Mouse (Mus musculus) CD4-positive, CD25-positive, alpha-beta regulatory T cell, adult 4 months (primary cell): ENCODE results near the gene Rtl5. TPM values are rescaled to one million over a fixed set of nuclear protein-coding genes. Genes with fewer than 3 reads are reported as not detected.

ENCODE experiments used
- ATAC-seq: one replicate; pipeline ENCODE4 v1.8.0; 2017
- polyA plus RNA-seq, 2 experiments: library from polyadenylated mRNA; unstranded; fragments of 100-300 nt; shearing (Covaris generic); gene quantifications; one replicate each; pipeline ENCODE4 v1.2.1; 2017

Gene Rtl5
- polyA plus RNA-seq, 2 experiments from 2014 or later: 0.50 to 2.3 TPM

DNA sequence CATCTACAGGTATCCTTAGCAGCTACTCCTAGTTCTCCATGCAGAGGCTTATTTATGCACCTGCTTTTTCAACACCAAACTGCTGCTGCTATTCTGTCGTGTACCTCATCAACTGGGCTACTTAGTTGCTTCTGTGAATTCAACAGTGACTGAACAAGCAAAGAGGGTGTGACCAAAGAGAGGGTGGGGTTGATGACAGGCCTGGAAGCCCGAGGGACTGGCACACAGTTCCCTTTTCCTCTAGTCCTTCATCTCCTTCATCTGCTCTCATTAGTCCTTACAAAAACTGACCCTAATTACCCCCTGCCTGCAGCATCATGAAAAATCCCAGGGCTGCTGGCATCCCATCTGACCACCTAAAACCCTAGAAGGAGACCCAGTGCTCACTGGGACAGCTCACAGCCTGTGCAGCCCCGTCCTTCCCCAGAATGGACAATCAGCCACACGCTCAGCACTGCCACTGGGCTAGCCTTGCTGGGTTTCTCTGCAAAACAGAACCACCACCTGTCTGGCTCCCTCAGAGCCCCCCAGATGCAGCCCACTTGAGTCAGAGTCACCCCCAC, 5.8 kb downstream of the Rtl5 start:
- ATAC-seq: no peak

DNA sequence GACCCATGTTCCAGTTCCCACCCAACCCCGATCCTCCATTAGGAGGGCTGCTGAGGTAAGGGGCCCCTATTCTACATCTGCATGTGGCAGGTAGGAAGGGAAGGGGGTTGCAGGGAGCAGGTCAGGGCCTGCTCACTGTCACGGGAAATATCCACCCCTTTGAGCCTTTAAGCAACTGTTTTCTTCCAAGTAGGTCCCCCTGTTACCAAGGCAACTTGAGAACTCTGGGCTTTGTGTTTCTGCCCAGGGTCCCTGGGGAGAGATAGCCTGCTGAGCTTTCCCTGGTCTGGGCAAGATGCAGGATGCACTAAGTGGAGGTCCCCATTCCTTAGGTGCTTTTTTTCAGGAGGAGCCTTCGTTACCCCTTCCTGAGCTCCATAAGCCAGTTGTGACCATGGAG, 7.0 kb downstream of the Rtl5 start:
- ATAC-seq: no peak

DNA sequence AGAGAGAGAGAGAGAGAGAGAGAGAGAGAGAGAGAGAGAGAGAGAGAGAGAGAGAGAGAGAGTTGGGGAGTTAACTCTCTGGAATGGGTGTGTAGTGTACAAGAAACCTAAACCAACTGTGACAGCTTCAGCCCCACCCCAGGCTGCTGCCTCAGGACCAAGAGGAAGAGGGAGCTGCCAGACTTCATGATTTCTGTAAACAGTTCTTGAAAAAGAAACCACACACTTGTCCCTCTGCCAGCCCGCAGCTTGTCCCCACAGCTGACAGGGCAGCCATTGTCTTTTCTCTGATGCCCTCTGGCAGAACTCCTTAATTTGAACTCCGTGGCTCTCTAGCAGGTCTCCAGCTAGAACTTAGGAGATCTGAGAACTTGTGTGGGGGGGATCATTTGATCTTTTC, 10.2 kb downstream of the Rtl5 start:
- ATAC-seq: peak; percentile 34

DNA sequence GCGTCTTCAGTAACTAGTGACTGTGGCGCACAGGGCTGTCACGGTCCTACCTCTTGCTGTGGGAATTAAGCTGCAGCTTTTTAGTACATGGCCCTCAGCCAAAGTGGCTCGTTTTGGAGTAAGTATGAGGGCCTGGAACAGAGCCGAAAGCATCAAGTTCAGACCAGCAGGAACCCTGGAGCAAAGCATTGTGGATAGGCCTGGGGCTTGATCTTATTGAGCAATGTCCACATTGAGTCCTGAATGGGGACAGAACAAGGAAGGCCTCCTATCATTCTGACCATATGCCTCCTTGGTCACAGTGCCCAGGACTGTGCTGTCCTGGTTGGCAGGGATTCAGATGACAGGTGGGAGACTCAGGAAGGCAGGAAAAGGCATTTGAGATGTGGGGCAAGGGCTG, 10.9 kb downstream of the Rtl5 start:
- no peak for ATAC-seq

DNA sequence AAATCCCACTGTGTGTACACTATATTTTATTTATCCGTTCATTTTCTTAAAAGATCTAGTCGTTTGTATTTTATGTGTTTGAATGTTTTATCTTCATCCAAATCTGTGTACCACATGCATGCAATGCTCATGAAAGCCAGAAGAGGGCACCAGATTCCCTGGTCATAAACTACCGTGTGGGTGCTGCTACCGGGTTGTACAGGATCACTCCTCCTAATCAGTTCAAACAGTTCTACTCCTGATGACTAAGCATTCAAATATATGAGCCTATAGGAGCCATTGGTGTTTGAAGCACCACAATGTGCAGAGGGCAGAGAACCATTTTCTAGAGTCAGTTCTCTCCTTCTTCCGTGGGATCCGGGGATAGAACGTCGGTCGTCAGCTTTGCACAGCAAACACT, 11.7 kb downstream of the Rtl5 start:
- ATAC-seq: peak; percentile 68

DNA sequence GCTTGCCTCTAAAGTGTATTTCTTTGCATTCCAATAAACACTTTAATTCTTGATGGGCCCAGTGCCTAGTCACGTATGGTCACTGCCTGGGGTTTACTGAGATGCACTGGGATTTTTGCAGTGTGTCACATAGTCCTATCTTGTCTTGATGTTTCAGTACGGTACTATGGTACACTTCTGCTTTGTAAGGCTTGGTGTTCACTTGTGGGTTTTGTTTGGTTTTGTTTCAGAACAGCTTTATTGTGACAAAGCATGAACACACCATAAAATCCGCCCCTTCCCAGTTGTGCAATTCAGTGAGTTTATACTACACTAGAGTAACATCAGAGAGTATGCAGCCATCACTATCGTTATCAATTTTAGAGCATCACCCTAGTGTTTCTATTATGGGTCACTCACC, 17.1 kb downstream of the Rtl5 start:
- ATAC-seq: no peak

DNA sequence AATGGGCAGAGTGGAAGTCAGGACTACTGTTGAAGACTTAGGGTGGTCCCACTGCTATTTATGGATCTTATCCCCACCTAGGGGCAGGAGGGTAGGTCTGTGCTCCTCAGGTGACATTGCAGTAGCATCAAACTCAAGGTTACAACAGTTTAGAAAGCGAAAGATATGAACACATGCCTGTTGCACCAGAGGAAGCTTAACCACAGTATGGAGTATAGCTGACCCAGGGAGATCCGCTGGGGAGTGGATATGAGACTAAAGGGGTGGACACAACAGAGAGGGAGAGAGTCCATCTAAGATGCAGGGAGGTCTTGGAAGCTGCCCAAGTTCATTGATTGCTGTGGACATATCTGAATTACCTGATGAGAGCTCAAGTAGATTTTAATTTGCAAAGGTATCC, 17.7 kb downstream of the Rtl5 start:
- no peak for ATAC-seq

DNA sequence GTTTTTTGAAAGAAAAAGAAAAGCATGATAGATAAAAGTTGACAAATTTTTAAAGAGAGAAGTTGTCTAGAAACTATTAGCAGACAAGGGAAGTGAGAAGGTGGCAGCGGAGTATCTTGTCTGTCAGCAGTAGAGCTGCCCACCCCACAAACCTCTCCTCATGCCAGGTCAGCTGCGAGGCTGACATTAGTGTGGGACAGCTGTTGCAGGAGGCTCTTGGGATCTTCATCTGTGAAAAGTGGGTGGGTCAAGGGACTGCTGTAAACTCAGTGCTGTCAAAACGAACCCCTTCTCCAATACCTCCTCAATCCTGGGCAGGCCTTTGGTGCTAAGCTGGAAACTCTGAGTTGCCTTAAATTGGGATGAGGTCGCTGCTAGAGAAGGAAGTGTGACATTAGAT, 19.9 kb downstream of the Rtl5 start:
- ATAC-seq: no peak

DNA sequence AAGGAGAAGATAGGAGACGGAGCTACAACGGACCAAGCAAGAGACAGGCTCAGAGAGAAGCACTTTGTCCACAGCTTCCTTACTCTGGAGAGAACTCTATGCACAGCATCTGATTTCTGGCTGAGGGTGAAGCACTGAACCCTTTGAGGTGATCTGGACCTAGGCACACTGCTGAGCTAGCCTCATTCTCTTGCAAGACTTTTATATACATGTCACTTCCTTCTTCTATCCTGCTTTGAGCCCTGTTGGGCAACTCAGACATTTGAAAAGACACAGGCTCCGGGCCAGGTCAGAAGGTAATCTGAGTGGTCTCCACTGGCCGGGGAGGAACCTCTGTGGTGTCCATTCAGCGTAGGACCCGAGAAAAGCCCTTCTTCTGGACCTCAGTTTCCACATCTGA, 20.6 kb downstream of the Rtl5 start:
- no peak for ATAC-seq

DNA sequence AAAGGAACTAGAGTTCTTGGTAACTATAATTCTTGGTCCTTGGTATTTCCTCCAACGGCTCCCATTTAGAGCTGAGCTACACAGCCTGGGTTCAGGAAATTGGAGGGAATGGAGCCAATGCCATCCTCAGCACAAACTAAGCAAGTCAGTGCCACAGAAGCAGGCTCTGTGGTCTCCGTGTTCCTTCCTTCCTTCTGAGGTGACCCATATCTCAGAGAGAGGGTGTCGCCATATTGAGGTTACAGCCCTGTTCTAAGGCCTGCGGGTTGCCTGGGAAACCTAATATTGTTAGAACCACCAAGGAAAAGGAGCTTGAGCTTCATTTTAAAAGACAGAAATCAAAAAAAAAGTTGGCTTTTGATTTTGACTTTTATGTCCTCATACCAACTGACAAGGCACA, 28.7 kb downstream of the Rtl5 start:
- ATAC-seq: peak; percentile 49

DNA sequence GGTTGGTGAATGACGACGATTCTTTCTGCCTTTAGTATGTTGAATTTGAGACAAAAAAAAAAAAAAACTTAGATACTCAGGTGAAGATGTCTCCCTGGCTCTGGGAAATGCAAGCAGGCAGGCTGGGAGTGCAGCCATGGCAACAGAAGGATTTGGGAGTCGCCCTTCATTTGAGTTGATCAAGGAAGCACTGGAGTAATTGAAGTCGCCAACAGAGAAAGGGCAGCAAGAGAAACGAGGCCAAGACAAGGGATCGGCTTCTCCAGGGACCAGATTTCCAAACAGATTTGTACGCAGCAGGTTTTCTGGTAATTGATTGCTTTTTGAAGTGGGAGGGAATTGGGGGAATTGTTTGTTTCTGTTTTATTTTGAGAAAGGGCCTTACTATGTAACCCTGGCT, 29.5 kb downstream of the Rtl5 start:
- no peak for ATAC-seq

DNA sequence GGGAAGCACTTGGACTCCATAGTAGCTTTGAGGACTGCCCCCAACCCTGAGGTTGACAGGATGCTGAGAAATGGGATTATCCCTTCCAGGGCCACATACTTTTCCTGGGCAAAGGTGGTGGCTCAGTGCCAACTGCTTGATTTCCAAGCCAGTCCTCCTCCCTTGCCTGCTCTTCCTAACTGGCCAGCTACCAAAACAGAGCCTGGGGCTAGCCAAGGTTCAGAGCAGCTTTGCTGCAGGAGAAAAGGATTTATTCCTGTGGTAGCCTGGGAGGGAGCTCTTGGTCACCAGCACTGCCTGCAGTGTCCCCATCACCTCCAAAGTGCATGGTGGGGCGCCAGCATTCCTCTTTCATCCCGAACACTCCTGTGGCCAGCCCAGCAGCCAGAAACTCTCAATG, 33.6 kb downstream of the Rtl5 start:
- ATAC-seq: no peak

DNA sequence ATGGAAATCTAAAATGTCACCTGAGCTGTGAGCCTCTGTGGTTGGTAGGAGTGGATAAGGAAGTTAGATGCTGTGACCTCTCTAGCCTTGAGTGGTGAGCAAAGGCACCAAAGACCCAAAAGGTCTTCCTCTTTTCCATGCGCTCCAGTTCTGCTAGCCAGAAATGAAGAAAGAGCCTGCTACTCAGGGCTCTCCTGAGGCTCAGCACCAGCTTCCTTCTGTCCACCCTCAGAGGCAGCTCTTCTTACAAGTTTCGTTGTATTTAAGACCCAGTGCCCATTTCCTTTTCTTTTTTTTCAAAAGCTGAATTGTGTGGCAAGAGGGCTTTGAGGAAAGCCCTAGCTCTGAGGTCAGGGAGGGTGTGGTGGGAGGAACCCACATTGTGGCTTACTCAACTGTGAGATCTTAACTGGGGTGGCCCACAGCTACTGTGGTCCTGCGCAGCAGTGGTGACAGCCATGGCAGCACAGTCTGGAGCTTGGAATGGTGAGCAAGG, 34.2 kb downstream of the Rtl5 start:
- no peak for ATAC-seq

DNA sequence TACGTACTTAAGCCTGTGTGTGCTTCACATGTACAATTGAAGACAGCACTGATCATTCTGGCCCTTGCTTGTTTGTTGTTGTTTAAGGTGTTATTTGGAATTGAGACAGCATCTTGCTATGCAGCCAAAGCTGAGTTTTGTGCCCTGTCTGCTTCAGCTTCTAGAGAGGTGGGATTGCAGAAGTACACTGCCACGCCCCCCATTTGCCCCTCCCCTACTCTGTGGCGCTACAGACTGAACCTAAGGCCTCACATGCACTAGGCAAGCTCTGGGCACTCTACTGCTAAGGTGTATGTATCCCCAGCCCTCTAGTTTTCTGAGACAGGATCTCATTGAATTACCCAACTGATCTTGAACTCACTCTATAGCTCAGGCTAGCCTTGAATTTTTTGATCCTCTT, 35.4 kb downstream of the Rtl5 start:
- no peak for ATAC-seq

DNA sequence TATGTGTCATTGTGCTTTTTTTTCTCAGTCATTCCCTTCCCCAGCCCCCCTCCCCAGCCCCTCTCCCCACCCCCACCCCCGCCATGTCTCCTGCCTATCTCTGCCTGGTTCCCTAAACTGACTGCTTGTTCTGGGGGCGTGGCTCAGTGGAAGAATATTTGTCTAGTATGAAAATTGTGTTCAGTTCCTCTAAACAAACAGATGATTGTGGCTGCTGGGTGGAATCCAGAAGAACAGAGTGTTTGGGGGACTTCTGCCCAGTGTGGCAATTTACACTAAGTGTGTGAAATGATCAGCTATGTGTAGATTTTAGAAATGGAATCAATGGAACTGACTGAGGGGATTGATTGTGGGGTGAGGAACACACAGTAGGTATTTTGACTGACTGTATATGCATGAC, 37.5 kb downstream of the Rtl5 start:
- ATAC-seq: no peak

DNA sequence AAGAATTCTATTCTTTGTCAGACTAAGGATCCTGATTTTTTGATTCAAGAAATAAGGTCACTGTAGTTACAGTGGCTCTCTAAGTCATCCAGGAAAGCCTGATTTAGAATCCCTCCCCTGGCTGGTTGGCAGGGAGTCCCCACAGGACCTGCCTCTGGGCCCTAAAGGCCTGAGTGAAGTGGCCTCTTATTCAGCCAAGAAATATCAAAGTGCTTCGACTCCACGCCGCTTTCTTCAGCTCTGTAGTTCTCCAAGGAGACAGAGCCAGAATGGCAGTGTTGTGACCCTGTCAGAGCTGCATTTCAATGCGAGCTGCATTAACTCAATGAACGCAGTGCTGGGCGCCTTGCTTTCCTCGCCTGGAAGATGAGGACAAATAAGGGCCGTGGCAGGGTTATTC, 38.7 kb downstream of the Rtl5 start:
- ATAC-seq: no peak

DNA sequence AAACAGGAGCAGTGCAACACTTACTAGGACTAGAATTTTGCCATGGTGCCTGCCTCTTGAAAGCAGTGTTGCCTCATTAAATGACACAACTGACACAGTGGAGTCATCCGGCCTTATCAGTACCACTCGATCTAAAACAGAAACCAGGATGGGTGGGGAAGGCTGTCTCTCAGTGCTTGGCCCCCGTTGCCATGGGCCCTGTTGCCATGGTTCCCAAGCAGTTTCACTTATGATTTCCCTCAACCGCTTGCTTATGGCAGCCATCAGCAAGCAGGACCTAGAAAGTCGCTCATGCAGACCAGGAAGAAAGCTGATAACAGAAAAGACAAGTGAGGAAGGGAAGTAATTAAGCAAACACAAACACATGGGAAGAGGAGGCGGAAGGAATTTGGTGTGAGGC, 39.3 kb downstream of the Rtl5 start:
- peak; percentile 100 for ATAC-seq

DNA sequence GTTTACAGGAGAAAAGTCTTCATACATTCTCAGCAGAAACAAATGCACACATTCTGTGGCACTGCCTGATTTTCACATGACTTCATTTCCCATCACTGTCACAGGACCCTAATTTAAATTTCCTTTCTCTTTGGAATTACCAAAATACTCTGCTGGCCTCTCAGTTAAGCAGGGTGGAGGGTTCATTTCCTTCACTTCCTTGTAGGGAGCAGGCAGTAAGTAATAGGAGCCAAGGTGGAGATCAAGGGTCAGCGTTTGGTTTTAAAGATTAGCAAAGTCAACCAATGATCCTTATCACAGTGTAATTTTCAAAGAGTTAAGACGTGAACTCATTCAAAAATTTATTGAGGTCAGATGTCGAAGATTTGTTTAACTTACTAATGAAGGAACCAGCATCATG, 46.1 kb downstream of the Rtl5 start:
- no peak for ATAC-seq

DNA sequence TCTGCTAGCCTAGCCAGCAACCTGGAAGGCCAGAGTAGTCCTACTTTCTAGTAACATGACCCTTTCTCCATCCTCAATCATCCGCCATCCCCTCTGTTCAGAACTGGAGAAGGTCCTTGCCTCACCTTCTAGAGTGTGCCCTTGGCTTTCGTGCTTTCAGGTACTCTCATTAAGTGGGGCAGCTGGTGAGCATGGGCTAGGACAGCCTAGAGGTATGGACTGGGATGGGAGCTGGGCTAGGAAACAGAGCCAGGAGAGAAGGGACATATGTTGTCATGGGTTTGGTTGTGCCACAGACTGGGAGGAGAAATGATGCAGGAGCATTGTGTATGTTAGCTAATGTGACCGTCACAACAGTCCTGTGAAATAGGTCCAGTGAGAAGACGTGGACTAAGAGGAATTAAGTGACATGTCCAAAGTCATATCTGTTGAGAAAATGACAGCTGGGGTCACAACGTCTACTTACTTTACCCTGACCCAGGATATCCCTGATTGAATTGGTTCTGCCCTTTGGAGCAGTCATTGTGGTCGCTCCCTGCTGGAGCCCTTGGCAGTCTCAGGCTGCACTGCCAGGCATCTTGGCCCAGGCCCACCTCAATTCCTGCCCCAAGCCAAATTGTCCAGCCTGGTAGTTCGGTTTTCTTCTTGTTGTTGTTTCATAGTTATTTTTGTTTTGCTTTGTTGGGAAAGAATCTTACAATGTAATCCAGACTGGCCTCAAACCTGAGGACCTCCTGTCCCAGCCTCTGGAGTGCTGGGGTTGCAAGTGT, 51.4 kb downstream of the Rtl5 start:
- ATAC-seq: no peak

DNA sequence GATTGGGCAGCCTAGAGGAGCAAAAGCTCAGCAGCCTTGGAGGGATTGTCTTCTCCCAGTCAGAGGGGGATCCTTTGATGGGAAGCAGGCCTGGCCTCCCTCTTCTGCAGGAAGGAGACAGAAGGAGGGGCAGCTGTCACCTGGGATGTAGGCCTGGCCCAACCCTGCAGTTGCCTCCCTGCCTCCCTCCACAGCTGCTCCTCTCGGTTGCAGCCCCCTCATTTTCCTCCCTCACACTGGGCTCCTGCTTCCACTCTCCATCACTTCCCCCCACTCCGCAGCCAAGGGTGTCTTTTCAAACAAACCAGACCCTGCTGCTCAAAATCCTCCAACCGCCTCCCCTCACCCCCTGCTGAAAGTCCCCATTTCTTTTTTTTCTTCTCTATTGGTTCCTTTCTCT, 52.2 kb downstream of the Rtl5 start:
- no peak for ATAC-seq

DNA sequence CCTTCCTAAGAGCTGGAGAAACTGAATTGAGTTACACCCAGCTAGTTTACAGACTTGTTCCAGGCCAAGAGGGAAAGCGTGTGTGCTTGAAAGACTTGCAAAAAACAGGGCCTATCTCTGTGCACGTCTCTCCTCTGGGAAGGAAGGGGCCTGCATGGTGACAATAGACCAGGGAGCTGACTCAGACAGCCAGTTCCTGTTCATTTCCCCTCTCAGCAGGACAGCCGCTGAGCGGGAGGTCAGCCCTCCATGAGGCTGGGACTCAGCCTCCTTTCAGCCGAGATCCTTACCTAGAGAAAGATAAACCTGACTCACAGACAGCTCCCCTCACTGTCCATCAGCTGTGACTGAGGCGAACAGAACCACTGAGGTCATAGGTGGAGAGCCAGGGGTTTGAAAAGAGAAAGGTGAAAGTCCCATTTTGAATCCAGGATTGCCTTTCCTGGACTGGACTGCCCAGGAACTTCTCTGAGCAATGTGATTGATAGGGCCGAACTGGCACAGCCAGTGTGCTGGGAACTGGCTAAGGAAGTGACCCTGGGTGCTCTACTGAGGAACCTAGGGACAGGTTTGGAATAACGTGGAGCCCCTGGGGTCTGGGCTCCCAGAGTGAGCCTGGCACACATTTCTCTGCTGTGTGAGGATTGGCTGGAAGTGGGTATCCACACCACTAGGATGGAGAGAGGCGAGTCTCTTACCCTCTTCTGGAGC, 53.7 kb downstream of the Rtl5 start:
- ATAC-seq: no peak
